Mouse (Mus musculus) monocyte, adult 2 months (primary cell): ENCODE results near the gene Rab30.

Source experiments
- DNase-seq, 2 experiments: peaks; one replicate each; pipeline ENCODE4 v3.0.0; 2022; ENCODE audit warnings: low spot score in 2 of 2, low read depth in 1 of 2

Rab30 gene

GRCm38 (mm10) chr7:92795749-92796148, 54.3 kb downstream of the Rab30 start:
- no peak for DNase-seq

- DNase-seq, result no peak
Measured at GRCm38 (mm10) chr7:92796813-92797212, 55.4 kb downstream of the Rab30 start.

- DNase-seq, result no peak
Measured at GRCm38 (mm10) chr7:92799665-92800595, 58.5 kb downstream of the Rab30 start.

- DNase-seq, result no peak
Measured at GRCm38 (mm10) chr7:92802158-92802557, 60.8 kb downstream of the Rab30 start.

- DNase-seq, result no peak
Measured at GRCm38 (mm10) chr7:92803191-92803590, 61.8 kb downstream of the Rab30 start.

- DNase-seq, result no peak
Measured at GRCm38 (mm10) chr7:92804919-92805668, 63.7 kb downstream of the Rab30 start.

GRCm38 (mm10) chr7:92806512-92807188, 65.2 kb downstream of the Rab30 start:
- no peak for DNase-seq

- DNase-seq, result no peak
Measured at GRCm38 (mm10) chr7:92807482-92807881, 66.1 kb downstream of the Rab30 start.

GRCm38 (mm10) chr7:92811667-92812279, 70.4 kb downstream of the Rab30 start:
- no peak for DNase-seq

- no peak for DNase-seq
Measured at GRCm38 (mm10) chr7:92817242-92817641, 75.8 kb downstream of the Rab30 start.

- no peak for DNase-seq
Measured at GRCm38 (mm10) chr7:92817886-92818285, 76.5 kb downstream of the Rab30 start.

GRCm38 (mm10) chr7:92819656-92820055, 78.3 kb downstream of the Rab30 start:
- DNase-seq, result no peak

GRCm38 (mm10) chr7:92820410-92820809, 79.0 kb downstream of the Rab30 start:
- no peak for DNase-seq

- no peak for DNase-seq
Measured at GRCm38 (mm10) chr7:92820941-92821465, 79.6 kb downstream of the Rab30 start.

- DNase-seq, result no peak
Measured at GRCm38 (mm10) chr7:92821871-92822270, 80.5 kb downstream of the Rab30 start.

- DNase-seq, result no peak
Measured at GRCm38 (mm10) chr7:92822409-92823101, 81.2 kb downstream of the Rab30 start.

- no peak for DNase-seq
Measured at GRCm38 (mm10) chr7:92826248-92826647, 84.8 kb downstream of the Rab30 start.

GRCm38 (mm10) chr7:92827981-92828380, 86.6 kb downstream of the Rab30 start:
- DNase-seq, result no peak

GRCm38 (mm10) chr7:92832395-92832794, 91.0 kb downstream of the Rab30 start:
- DNase-seq, result peak in 1 of 2 experiments; percentile 31

- no peak for DNase-seq
Measured at GRCm38 (mm10) chr7:92834391-92834790, 93.0 kb downstream of the Rab30 start.
